Mouse (Mus musculus) heart, adult 2 months (tissue): ENCODE measurements at regions not wholly inside any gene's neighbourhood (a gene's known extent, or its start where the extent isn't known, plus 50 kb on each side); places are given as distances from the start of the nearest gene placed in this dataset.

Experiments
- DNase-seq, 2 experiments: peaks; one replicate each; pipeline ENCODE4 v3.0.0; 2021
- H3K27ac ChIP-seq: fragments of 200-600 bp; 2 replicates; pipeline ENCODE4 v1.8.1; 2022
- H3K27me3 ChIP-seq: fragments of 200-500 bp; 2 replicates; pipeline ENCODE4 v1.6.1; 2012; ENCODE audit warnings: mild to moderate bottlenecking, low read length, inconsistent platforms, mixed read lengths; ENCODE audit not compliant: control insufficient read depth, insufficient read depth
- H3K36me3 ChIP-seq: fragments of 200-500 bp; 2 replicates; pipeline ENCODE4 v1.6.1; 2012; ENCODE audit warnings: low read length, inconsistent platforms; ENCODE audit not compliant: control insufficient read depth, insufficient read depth
- H3K4me1 ChIP-seq: fragments of 200-500 bp; 2 replicates; pipeline ENCODE4 v1.6.1; 2011; ENCODE audit warnings: low read length; ENCODE audit not compliant: control insufficient read depth, insufficient read depth
- H3K4me3 ChIP-seq: fragments of 200-600 bp; 2 replicates; pipeline ENCODE4 v1.8.1; 2022
- H3K79me2 ChIP-seq: fragments of 200-500 bp; replicated peaks from 2 replicates; pipeline ENCODE4 v1.6.1; 2012; ENCODE audit warnings: mild to moderate bottlenecking, inconsistent platforms, low read length, moderate library complexity, mixed read lengths; ENCODE audit not compliant: control insufficient read depth, insufficient read depth
- H3K9ac ChIP-seq: fragments of 200-500 bp; 2 replicates; pipeline ENCODE4 v1.6.1; 2012; ENCODE audit warnings: low read depth, mild to moderate bottlenecking, control low read depth, inconsistent platforms, low read length, mixed read lengths
- CTCF ChIP-seq: fragments of 200-600 bp; IDR thresholded peaks from 2 replicates; pipeline ENCODE4 v1.8.1; 2022; ENCODE audit warnings: antibody characterized with exemption, mild to moderate bottlenecking, moderate library complexity
- EP300 ChIP-seq: fragments of 200-500 bp; IDR thresholded peaks from 2 replicates; pipeline ENCODE4 v1.6.1; 2011; ENCODE audit warnings: low read depth, low read length, control low read depth; ENCODE audit not compliant: insufficient read depth
- POLR2A ChIP-seq: fragments of 200-500 bp; IDR thresholded peaks from 2 replicates; pipeline ENCODE4 v1.6.1; 2011; ENCODE audit warnings: mild to moderate bottlenecking, low read depth, low read length, control low read depth; ENCODE audit not compliant: insufficient read depth
- WGBS: fragments of 180-500 bp; shearing (Covaris S2); methylation state at CpG from one replicate; pipeline ENCODE4 v1.1.7; 2018; 5-methylcytosine and 5-hydroxymethylcytosine counted together
- intact Hi-C: fragments of 180-260 bp; cut with DNase I; formaldehyde crosslinking; loops from one replicate; pipeline ENCODE4 v1.15.1; 2025

DNA sequence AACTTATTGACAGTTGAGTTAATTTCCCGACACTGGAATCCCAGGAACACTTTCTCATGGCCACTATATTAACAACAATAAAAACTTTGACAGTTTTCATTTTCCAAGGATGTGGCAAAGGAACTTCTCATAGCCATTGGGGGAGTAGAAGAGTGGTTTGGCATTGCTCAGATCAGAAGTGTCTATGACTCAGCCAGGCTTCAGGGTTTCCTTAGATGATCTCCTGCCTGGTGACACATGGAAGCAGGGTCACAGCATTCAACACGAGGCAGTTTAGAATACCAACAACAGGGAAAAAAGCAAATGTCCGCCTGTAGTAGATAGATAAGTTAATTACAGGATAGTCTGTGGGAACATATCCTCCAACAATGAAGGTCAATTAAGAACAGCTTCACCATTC, 228.1 kb upstream of the Gm12728 start:
- no peak overlapping the region for H3K4me3 ChIP-seq
- no peak for TF ChIP-seq CTCF
- TF ChIP-seq POLR2A: no peak
- TF ChIP-seq EP300: no peak
- intact Hi-C loops: no loop called here
- no peak overlapping the region for H3K27ac ChIP-seq
- WGBS: 54% methylated on average over 3 of the region's 3 CpGs
- DNase-seq: no peak
- no peak overlapping the region for H3K9ac ChIP-seq
- no peaks in the 10 kb centered on the region for H3K4me1 ChIP-seq
- H3K27me3 ChIP-seq: no peaks in the 10 kb centered on the region
- no peaks in the 10 kb centered on the region for H3K36me3 ChIP-seq
- H3K79me2 ChIP-seq: no peaks in the 10 kb centered on the region

GRCm38 (mm10) chr4:105565796-105566195, 223.9 kb upstream of the Gm12728 start:
- H3K27me3 ChIP-seq: no peaks in the 10 kb centered on the region
- H3K4me3 ChIP-seq: no peak overlapping the region
- WGBS: 90% methylated on average over 7 of the region's 7 CpGs
- no peaks in the 10 kb centered on the region for H3K36me3 ChIP-seq
- no peak overlapping the region for H3K27ac ChIP-seq
- no peak for DNase-seq
- intact Hi-C loops: no loop called here
- no peaks in the 10 kb centered on the region for H3K79me2 ChIP-seq
- TF ChIP-seq POLR2A: no peak
- no peak for TF ChIP-seq EP300
- TF ChIP-seq CTCF: no peak
- no peak overlapping the region for H3K9ac ChIP-seq
- no peaks in the 10 kb centered on the region for H3K4me1 ChIP-seq

- intact Hi-C loops: no loop called here
- no peak for DNase-seq
- Histone ChIP-seq H3K27me3 (no peaks in the 10 kb centered on the region), H3K79me2 (no peaks in the 10 kb centered on the region), H3K4me1 (no peaks in the 10 kb centered on the region), H3K4me3 (no peak overlapping the region), H3K9ac (no peak overlapping the region), H3K36me3 (no peaks in the 10 kb centered on the region), H3K27ac (no peak overlapping the region)
- WGBS: 45% methylated on average over 8 of the region's 8 CpGs
- TF ChIP-seq CTCF (no peak), EP300 (no peak), POLR2A (no peak)
Observed at GRCm38 (mm10) chr4:105566513-105567457, 222.9 kb upstream of the Gm12728 start.

- Histone ChIP-seq H3K27me3 (no peaks in the 10 kb centered on the region), H3K9ac (no peak overlapping the region), H3K4me3 (no peak overlapping the region), H3K79me2 (no peaks in the 10 kb centered on the region), H3K27ac (no peak overlapping the region), H3K36me3 (no peaks in the 10 kb centered on the region), H3K4me1 (no peaks in the 10 kb centered on the region)
- WGBS: 93% methylated on average over 1 of the region's 1 CpGs
- DNase-seq: no peak
- TF ChIP-seq CTCF (no peak), EP300 (no peak), POLR2A (no peak)
- intact Hi-C loops: no loop called here
Observed at GRCm38 (mm10) chr4:105569671-105570070, 220.0 kb upstream of the Gm12728 start.

DNA sequence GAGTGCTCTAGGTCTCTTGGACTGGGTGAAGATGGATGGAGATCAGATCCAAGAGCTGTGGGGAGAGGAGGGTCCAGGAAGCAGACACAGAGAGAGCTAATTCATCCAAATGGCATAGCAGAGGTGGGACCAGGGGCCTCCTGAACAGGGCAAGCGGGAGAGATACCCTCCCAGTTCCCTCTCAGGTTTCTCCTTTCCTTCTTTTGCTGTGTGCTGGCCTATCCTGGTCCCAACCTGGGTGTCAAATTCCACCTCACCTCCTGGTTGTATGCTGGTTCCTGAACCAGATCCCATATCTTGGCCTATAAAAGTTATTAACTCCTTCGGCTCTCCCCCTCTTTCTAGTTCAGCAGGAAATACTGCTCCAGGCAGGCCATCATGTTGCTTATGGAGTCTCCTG, 214.1 kb upstream of the Gm12728 start:
- Histone ChIP-seq H3K4me1 (no peaks in the 10 kb centered on the region), H3K27me3 (no peaks in the 10 kb centered on the region), H3K79me2 (no peaks in the 10 kb centered on the region), H3K4me3 (no peak overlapping the region), H3K27ac (no peak overlapping the region), H3K36me3 (no peaks in the 10 kb centered on the region), H3K9ac (no peak overlapping the region)
- intact Hi-C loops: no loop called here
- no peak for DNase-seq
- no peak for TF ChIP-seq EP300
- TF ChIP-seq CTCF: no peak
- TF ChIP-seq POLR2A: no peak
- 89% methylated on average over 2 of the region's 2 CpGs for WGBS

DNA sequence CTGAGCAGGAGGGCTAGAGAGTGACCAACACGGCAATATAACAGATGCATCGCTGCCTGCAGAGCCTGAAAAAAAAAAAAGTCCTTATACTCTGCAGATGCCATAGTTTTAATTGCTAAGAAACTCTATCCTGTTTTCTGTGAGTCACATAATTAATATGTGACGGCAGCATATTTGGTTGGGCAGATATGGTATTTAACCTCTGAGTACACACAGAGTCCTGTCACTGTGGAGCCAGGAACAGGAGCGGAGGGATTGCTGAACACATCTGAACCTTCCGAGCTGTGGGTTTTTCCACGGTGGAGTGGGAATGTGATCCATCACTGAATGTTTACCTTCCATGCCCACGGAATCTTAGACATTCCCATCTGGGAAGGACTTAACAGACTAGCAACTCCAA, 208.7 kb upstream of the Gm12728 start:
- H3K4me1 ChIP-seq: no peaks in the 10 kb centered on the region
- H3K36me3 ChIP-seq: no peaks in the 10 kb centered on the region
- H3K9ac ChIP-seq: no peak overlapping the region
- H3K79me2 ChIP-seq: no peaks in the 10 kb centered on the region
- 84% methylated on average over 7 of the region's 7 CpGs for WGBS
- intact Hi-C loops: no loop called here
- no peak overlapping the region for H3K27ac ChIP-seq
- DNase-seq: no peak
- H3K27me3 ChIP-seq: no peaks in the 10 kb centered on the region
- no peak overlapping the region for H3K4me3 ChIP-seq
- TF ChIP-seq CTCF (no peak), POLR2A (no peak), EP300 (no peak)
